Mouse (Mus musculus): ENCODE results near the gene Nkx2-2. TPM values are rescaled to one million over a fixed set of nuclear protein-coding genes. Genes with fewer than 3 reads are reported as not detected.

Gene Nkx2-2
- total RNA-seq (2021) = not detected

GRCm38 (mm10) chr2:147193271-147194255 lies at the start of gene Nkx2-2:
Gene Nkx2-2 (minus strand): TSS chr2:147194243.
- intact Hi-C loops (cut with DNase I) = no loop called here

GRCm38 (mm10) chr2:147235707-147236290 lies 41.8 kb upstream of the Nkx2-2 start:
- intact Hi-C loops (cut with DNase I) = no loop called here
- no peak for DNase-seq

More at GRCm38 (mm10) chr2:147193271-147194255, at the start of gene Nkx2-2:
- DNase-seq = peak in 1 of 2 experiments; percentile 6

GRCm38 (mm10) chr2:147231175-147231574 lies 37.1 kb upstream of the Nkx2-2 start:
- intact Hi-C loops (cut with DNase I) = no loop called here
- DNase-seq = no peak

GRCm38 (mm10) chr2:147205076-147205615 lies 11.1 kb upstream of the Nkx2-2 start:
- no peak for DNase-seq
- intact Hi-C loops (cut with DNase I) = loop anchor here (5.0 kb wide), 1 partner anchor 102 kb away; no protein-coding TSS in a partner anchor

- DNase-seq = peak in 1 of 2 experiments; percentile 5
- intact Hi-C loops (cut with DNase I) = no loop called here
These were observed 920 bp upstream of the Nkx2-2 start for GRCm38 (mm10) chr2:147194711-147195615.

GRCm38 (mm10) chr2:147192731-147193130 lies 1.3 kb downstream of the Nkx2-2 start:
- intact Hi-C loops (cut with DNase I) = no loop called here
- no peak for DNase-seq

GRCm38 (mm10) chr2:147190316-147191021 lies 3.6 kb downstream of the Nkx2-2 start:
- DNase-seq = no peak
- intact Hi-C loops (cut with DNase I) = no loop called here

- no peak for DNase-seq
These were observed 4.3 kb downstream of the Nkx2-2 start for GRCm38 (mm10) chr2:147189546-147190315.

GRCm38 (mm10) chr2:147188871-147189545 lies 5.0 kb downstream of the Nkx2-2 start:
- DNase-seq = no peak
- intact Hi-C loops (cut with DNase I) = loop anchor here (10.0 kb wide), 1 partner anchor 354 kb away; no protein-coding TSS in a partner anchor

More at GRCm38 (mm10) chr2:147189546-147190315, 4.3 kb downstream of the Nkx2-2 start:
- intact Hi-C loops (cut with DNase I) = loop anchor here (10.0 kb wide), 1 partner anchor 355 kb away; no protein-coding TSS in a partner anchor

GRCm38 (mm10) chr2:147188074-147188700 lies 5.9 kb downstream of the Nkx2-2 start:
- intact Hi-C loops (cut with DNase I) = loop anchor here (10.0 kb wide), 1 partner anchor 353 kb away; no protein-coding TSS in a partner anchor
- DNase-seq = peak in 1 of 2 experiments; percentile 1

GRCm38 (mm10) chr2:147187061-147187870 lies 6.8 kb downstream of the Nkx2-2 start:
- DNase-seq = no peak
- intact Hi-C loops (cut with DNase I) = loop anchor here (10.0 kb wide), 1 partner anchor 352 kb away; no protein-coding TSS in a partner anchor

GRCm38 (mm10) chr2:147186261-147186681 lies 7.8 kb downstream of the Nkx2-2 start:
- intact Hi-C loops (cut with DNase I) = loop anchor here (10.0 kb wide), 1 partner anchor 351 kb away; no protein-coding TSS in a partner anchor

GRCm38 (mm10) chr2:147185561-147185960 lies 8.5 kb downstream of the Nkx2-2 start:
- intact Hi-C loops (cut with DNase I) = loop anchor here (10.0 kb wide), 1 partner anchor 351 kb away; no protein-coding TSS in a partner anchor
- peak in 1 of 2 experiments; percentile 20 for DNase-seq

More at GRCm38 (mm10) chr2:147186261-147186681, 7.8 kb downstream of the Nkx2-2 start:
- peak in 1 of 2 experiments; percentile 4 for DNase-seq

- DNase-seq = peak in 1 of 2 experiments; percentile 9
- intact Hi-C loops (cut with DNase I) = loop anchor here (10.0 kb wide), 1 partner anchor 350 kb away; no protein-coding TSS in a partner anchor
These were observed 9.7 kb downstream of the Nkx2-2 start for GRCm38 (mm10) chr2:147184071-147184990.

GRCm38 (mm10) chr2:147183521-147183920 lies 10.5 kb downstream of the Nkx2-2 start:
- no peak for DNase-seq
- intact Hi-C loops (cut with DNase I) = loop anchor here (10.0 kb wide), 1 partner anchor 349 kb away; no protein-coding TSS in a partner anchor

Measured in heart, postnatal 10 days (tissue).